Mouse (Mus musculus) CH12.LX (cell line): ENCODE measurements at regions not wholly inside any gene's neighbourhood (a gene's known extent, or its start where the extent isn't known, plus 50 kb on each side); places are given as distances from the start of the nearest gene placed in this dataset.

Experiments
- DNase-seq: peaks from one replicate; pipeline ENCODE4 v3.0.0-alpha.2; 2013; ENCODE audit errors: extremely low read depth
- H3K27ac ChIP-seq: 2 replicates; pipeline ENCODE4 v1.5.1; 2012; ENCODE audit warnings: low read depth, mild to moderate bottlenecking, control low read depth, moderate library complexity; ENCODE audit not compliant: insufficient read depth
- H3K27me3 ChIP-seq: replicated peaks from 2 replicates; pipeline ENCODE3; 2012; ENCODE audit warnings: inconsistent platforms
- H3K36me3 ChIP-seq, 2 experiments: replicated peaks in 1 of 2; 2 replicates each; pipeline versions ENCODE3 to v1.6.1; 2012; ENCODE audit warnings: inconsistent platforms in 1 of 2, low read length in 1 of 2, mild to moderate bottlenecking in 1 of 2, mixed read lengths in 1 of 2, moderate library complexity in 1 of 2; ENCODE audit not compliant: control insufficient read depth in 1 of 2, insufficient read depth in 1 of 2
- H3K4me1 ChIP-seq, 2 experiments: 2 replicates each; pipeline ENCODE4 v1.6.1; 2012; ENCODE audit warnings: inconsistent platforms in 1 of 2, moderate library complexity in 1 of 2; ENCODE audit not compliant: insufficient read depth in 2 of 2, control insufficient read depth in 1 of 2
- H3K4me2 ChIP-seq: 2 replicates; pipeline ENCODE4 v1.6.1; 2012; ENCODE audit warnings: low read depth, mild to moderate bottlenecking, control low read depth; ENCODE audit not compliant: poor library complexity, insufficient read depth, severe bottlenecking
- H3K4me3 ChIP-seq, 3 experiments: fragments of 150-350 bp in 1 of 3; sonication (generic) in 1 of 3; replicated peaks in 1 of 3; 2 replicates each; pipeline versions ENCODE3 to v1.5.1; 2011 to 2012; ENCODE audit warnings: low read depth in 2 of 3, low read length in 2 of 3, mild to moderate bottlenecking in 2 of 3, moderate library complexity in 2 of 3, control low read depth in 1 of 3, improper control_type of control experiment in 1 of 3, inconsistent platforms in 1 of 3, mixed read lengths in 1 of 3; ENCODE audit not compliant: poor library complexity in 1 of 3
- H3K79me2 ChIP-seq: replicated peaks from 2 replicates; pipeline ENCODE4 v1.6.1; 2012; ENCODE audit warnings: mild to moderate bottlenecking, moderate library complexity; ENCODE audit not compliant: control insufficient read depth, poor library complexity, insufficient read depth, severe bottlenecking; ENCODE audit errors: extremely low read depth
- H3K9ac ChIP-seq: 2 replicates; pipeline ENCODE4 v1.6.1; 2012; ENCODE audit warnings: low read depth, mild to moderate bottlenecking, control low read depth, moderate library complexity; ENCODE audit not compliant: insufficient read depth
- H3K9me3 ChIP-seq: replicated peaks from 2 replicates; pipeline ENCODE3; 2012; ENCODE audit warnings: low read length, inconsistent platforms, mixed read lengths
- BHLHE40 ChIP-seq: IDR thresholded peaks from 2 replicates; pipeline ENCODE4 v1.6.1; 2011; ENCODE audit warnings: mild to moderate bottlenecking, low read depth, low read length, improper control_type of control experiment
- CHD2 ChIP-seq: IDR thresholded peaks from 2 replicates; pipeline ENCODE4 v1.6.1; 2011; ENCODE audit warnings: low read length, improper control_type of control experiment
- CTCF ChIP-seq, 2 experiments: IDR thresholded peaks in 1 of 2; conservative IDR thresholded peaks in 1 of 2; 2 replicates each; pipeline ENCODE4 v1.5.1; 2011 to 2012; ENCODE audit warnings: low read depth in 2 of 2, low read length in 2 of 2, improper control_type of control experiment in 1 of 2, inconsistent platforms in 1 of 2, mild to moderate bottlenecking in 1 of 2, moderate library complexity in 1 of 2
- E2F4 ChIP-seq: IDR thresholded peaks from 2 replicates; pipeline ENCODE4 v1.6.1; 2011; ENCODE audit warnings: low read depth, low read length, improper control_type of control experiment; ENCODE audit not compliant: insufficient replicate concordance
- ELF1 ChIP-seq: IDR thresholded peaks from 2 replicates; pipeline ENCODE4 v1.6.1; 2014; ENCODE audit warnings: low read depth, mild to moderate bottlenecking, inconsistent platforms, low read length, improper control_type of control experiment
- ETS1 ChIP-seq: conservative IDR thresholded peaks from 2 replicates; pipeline ENCODE4 v1.6.1; 2012; ENCODE audit warnings: low read depth, mild to moderate bottlenecking, inconsistent platforms, low read length, improper control_type of control experiment, moderate library complexity
- GABPA ChIP-seq: IDR thresholded peaks from 2 replicates; pipeline ENCODE4 v1.6.1; 2012; ENCODE audit warnings: low read depth, low read length, improper control_type of control experiment, inconsistent platforms; ENCODE audit not compliant: insufficient replicate concordance
- HCFC1 ChIP-seq: IDR thresholded peaks from 2 replicates; pipeline ENCODE4 v1.6.1; 2012; ENCODE audit warnings: low read depth, mild to moderate bottlenecking, inconsistent platforms, low read length, improper control_type of control experiment
- IRF4 ChIP-seq: IDR thresholded peaks from 2 replicates; pipeline ENCODE4 v1.6.1; 2014; ENCODE audit warnings: low read depth, mild to moderate bottlenecking, inconsistent platforms, low read length, improper control_type of control experiment
- JUN ChIP-seq: IDR thresholded peaks from 2 replicates; pipeline ENCODE4 v1.6.1; 2011; ENCODE audit warnings: low read depth, mild to moderate bottlenecking, low read length, improper control_type of control experiment, moderate library complexity; ENCODE audit not compliant: insufficient read depth
- JUND ChIP-seq: conservative IDR thresholded peaks from 2 replicates; pipeline ENCODE4 v1.6.1; 2011; ENCODE audit warnings: low read depth, low read length, improper control_type of control experiment
- MAFK ChIP-seq: IDR thresholded peaks from 2 replicates; pipeline ENCODE4 v1.6.1; 2011; ENCODE audit warnings: low read length, improper control_type of control experiment; ENCODE audit not compliant: insufficient replicate concordance
- MEF2A ChIP-seq: IDR thresholded peaks from 2 replicates; pipeline ENCODE4 v1.6.1; 2014; ENCODE audit warnings: low read depth, mild to moderate bottlenecking, inconsistent platforms, low read length, improper control_type of control experiment, borderline replicate concordance
- MXI1 ChIP-seq: IDR thresholded peaks from 2 replicates; pipeline ENCODE4 v1.6.1; 2011; ENCODE audit warnings: mild to moderate bottlenecking, low read depth, low read length, improper control_type of control experiment
- NELFE ChIP-seq: IDR thresholded peaks from 2 replicates; pipeline ENCODE4 v1.6.1; 2011; ENCODE audit warnings: low read depth, low read length, improper control_type of control experiment
- NRF1 ChIP-seq: IDR thresholded peaks from 2 replicates; pipeline ENCODE4 v1.6.1; 2014; ENCODE audit warnings: low read depth, mild to moderate bottlenecking, inconsistent platforms, low read length, improper control_type of control experiment, moderate library complexity
- POLR2A ChIP-seq: IDR thresholded peaks from 2 replicates; pipeline ENCODE4 v1.6.1; 2011; ENCODE audit warnings: low read depth, mild to moderate bottlenecking, improper control_type of control experiment, low read length
- RAD21 ChIP-seq: IDR thresholded peaks from 2 replicates; pipeline ENCODE4 v1.6.1; 2011; ENCODE audit warnings: low read depth, mild to moderate bottlenecking, low read length, improper control_type of control experiment, moderate library complexity
- RCOR1 ChIP-seq: conservative IDR thresholded peaks from 2 replicates; pipeline ENCODE4 v1.6.1; 2012; ENCODE audit warnings: low read depth, mild to moderate bottlenecking, inconsistent platforms, low read length, improper control_type of control experiment
- SIN3A ChIP-seq: IDR thresholded peaks from 2 replicates; pipeline ENCODE4 v1.6.1; 2012; ENCODE audit warnings: low read length, improper control_type of control experiment, inconsistent platforms
- SMC3 ChIP-seq: IDR thresholded peaks from 2 replicates; pipeline ENCODE4 v1.6.1; 2011; ENCODE audit warnings: low read depth, low read length, improper control_type of control experiment
- TCF12 ChIP-seq: IDR thresholded peaks from 2 replicates; pipeline ENCODE4 v1.6.1; 2014; ENCODE audit warnings: low read depth, mild to moderate bottlenecking, inconsistent platforms, low read length, improper control_type of control experiment
- USF1 ChIP-seq: IDR thresholded peaks from 2 replicates; pipeline ENCODE4 v1.6.1; 2014; ENCODE audit warnings: low read depth, mild to moderate bottlenecking, inconsistent platforms, low read length, improper control_type of control experiment
- ZC3H11A ChIP-seq: IDR thresholded peaks from 2 replicates; pipeline ENCODE4 v1.6.1; 2012; ENCODE audit warnings: low read depth, mild to moderate bottlenecking, inconsistent platforms, low read length, improper control_type of control experiment
- ZKSCAN1 ChIP-seq: IDR thresholded peaks from 2 replicates; pipeline ENCODE4 v1.6.1; 2012; ENCODE audit warnings: low read depth, inconsistent platforms, low read length, improper control_type of control experiment, borderline replicate concordance
- ZMIZ1 ChIP-seq: IDR thresholded peaks from 2 replicates; pipeline ENCODE4 v1.6.1; 2012; ENCODE audit warnings: low read depth, mild to moderate bottlenecking, inconsistent platforms, low read length, improper control_type of control experiment
- ZNF384 ChIP-seq: IDR thresholded peaks from 2 replicates; pipeline ENCODE4 v1.6.1; 2012; ENCODE audit warnings: low read depth, low read length, improper control_type of control experiment, inconsistent platforms
- dilution Hi-C: fragments of 300-500 bp; cut with MboI; formaldehyde crosslinking; loops from 2 replicates; pipeline ENCODE4 v1.14.3; 2020; ENCODE audit warnings: low sequenced_read_pairs; ENCODE audit not compliant: extremely low pct_unique_long_range_greater_than_20kb, extremely low pct_ligation_motif_present
- in situ Hi-C: fragments of 300-500 bp; cut with MboI; formaldehyde crosslinking; loops from 3 replicates; pipeline ENCODE4 v1.14.3; 2019; ENCODE audit warnings: low sequenced_read_pairs, low pct_ligation_motif_present, low pct_unique_long_range_greater_than_20kb, mixed read lengths

DNA sequence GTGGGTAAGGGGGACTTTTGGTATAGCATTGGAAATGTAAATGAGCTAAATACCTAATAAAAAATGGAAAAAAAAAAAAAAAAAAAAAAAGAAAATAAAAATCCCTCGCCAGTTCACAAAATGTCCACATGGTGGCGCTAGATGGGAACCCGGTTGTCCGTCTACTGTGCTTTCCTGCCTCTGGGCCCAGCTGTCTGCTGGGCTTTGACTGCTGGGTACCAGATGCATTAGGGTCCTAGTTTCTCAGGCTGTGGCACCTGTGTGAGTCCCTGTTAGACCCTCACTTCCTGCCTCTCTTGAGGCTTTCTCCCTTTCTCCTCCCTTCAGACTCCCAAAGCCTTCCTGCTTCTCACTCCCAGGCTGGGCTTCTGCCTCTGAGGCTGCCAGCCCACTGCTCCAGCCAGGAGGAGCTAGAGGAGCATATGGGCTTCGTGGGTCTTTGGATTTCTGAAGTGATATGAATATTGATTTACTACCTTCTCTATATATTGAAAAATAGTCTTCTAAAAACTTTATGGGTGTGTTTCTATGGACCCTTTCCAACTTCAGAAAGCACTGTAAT lies 145.7 kb upstream of the Syt6 start:
- H3K36me3 ChIP-seq: no peaks in the 10 kb centered on the region
- no peak overlapping the region for H3K4me2 ChIP-seq
- no peak overlapping the region for H3K4me3 ChIP-seq
- no peaks in the 10 kb centered on the region for H3K9me3 ChIP-seq
- no peaks in the 10 kb centered on the region for H3K4me1 ChIP-seq
- peak; percentile 23 for DNase-seq
- in situ Hi-C loops: no loop called here
- dilution Hi-C loops: no loop called here
- H3K79me2 ChIP-seq: no peaks in the 10 kb centered on the region
- no peaks in the 10 kb centered on the region for H3K27me3 ChIP-seq
- H3K9ac ChIP-seq: no peak overlapping the region
- TF ChIP-seq JUND (no peak), CTCF (conservative IDR thresholded peaks at IDR 0.05 in 1 of 2, IDR thresholded peaks at IDR 0.05 in 1 of 2; ENCODE audit: low read depth in 2 of 2, low read length in 2 of 2) (peak; percentile 50 to 63; a peak in 3 of 4 replicates), CHD2 (no peak), NRF1 (no peak), GABPA (no peak), TCF12 (no peak), POLR2A (no peak), SMC3 (peak; percentile 39), RAD21 (peak; percentile 19), NELFE (no peak), E2F4 (no peak), ELF1 (no peak), ZNF384 (peak; percentile 90), IRF4 (no peak), JUN (no peak), ETS1 (no peak), USF1 (no peak), HCFC1 (no peak), SIN3A (no peak), MEF2A (no peak), BHLHE40 (no peak), ZKSCAN1 (no peak), ZMIZ1 (no peak), MXI1 (no peak), ZC3H11A (no peak), MAFK (no peak), RCOR1 (no peak)
- no peak overlapping the region for H3K27ac ChIP-seq
